Mouse (Mus musculus): Measurements from ENCODE around the gene Zdhhc12.
"Not testable (repeated sequence)": the region's sequence is repeated elsewhere in the genome, so short reads cannot be mapped to it uniquely, and the experiment has no call there.

Zdhhc12 gene

DNA sequence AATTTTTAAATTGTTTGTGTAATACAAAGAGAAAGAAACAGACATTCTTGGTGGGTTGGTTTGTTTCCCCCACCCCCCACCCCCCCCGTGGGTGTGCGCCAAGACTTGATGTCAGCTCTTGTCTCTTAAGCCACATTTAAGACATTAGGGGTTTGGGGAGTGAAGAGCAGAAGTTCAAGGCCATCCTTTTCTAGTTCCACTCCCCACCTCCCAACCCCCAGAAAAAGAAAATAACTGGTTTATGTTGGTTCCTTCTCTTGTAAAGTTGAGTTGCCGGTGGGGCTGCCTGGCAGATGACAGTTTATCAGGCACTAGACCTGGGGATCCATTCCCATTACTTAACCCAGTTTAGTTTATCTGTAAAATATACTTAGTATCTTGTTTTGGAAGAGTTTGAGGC, 29.1 kb downstream of the Zdhhc12 start:
- DNase-seq (ENCODE audit: low read depth, low spot score): peak; percentile 54

GRCm38 (mm10) chr2:30063791-30064190, 29.7 kb downstream of the Zdhhc12 start:
- peak; percentile 76 for DNase-seq (ENCODE audit: low read depth, low spot score)

- DNase-seq (ENCODE audit: low read depth, low spot score): no peak
Observed at GRCm38 (mm10) chr2:30063235-30063634, 30.2 kb downstream of the Zdhhc12 start.

DNA sequence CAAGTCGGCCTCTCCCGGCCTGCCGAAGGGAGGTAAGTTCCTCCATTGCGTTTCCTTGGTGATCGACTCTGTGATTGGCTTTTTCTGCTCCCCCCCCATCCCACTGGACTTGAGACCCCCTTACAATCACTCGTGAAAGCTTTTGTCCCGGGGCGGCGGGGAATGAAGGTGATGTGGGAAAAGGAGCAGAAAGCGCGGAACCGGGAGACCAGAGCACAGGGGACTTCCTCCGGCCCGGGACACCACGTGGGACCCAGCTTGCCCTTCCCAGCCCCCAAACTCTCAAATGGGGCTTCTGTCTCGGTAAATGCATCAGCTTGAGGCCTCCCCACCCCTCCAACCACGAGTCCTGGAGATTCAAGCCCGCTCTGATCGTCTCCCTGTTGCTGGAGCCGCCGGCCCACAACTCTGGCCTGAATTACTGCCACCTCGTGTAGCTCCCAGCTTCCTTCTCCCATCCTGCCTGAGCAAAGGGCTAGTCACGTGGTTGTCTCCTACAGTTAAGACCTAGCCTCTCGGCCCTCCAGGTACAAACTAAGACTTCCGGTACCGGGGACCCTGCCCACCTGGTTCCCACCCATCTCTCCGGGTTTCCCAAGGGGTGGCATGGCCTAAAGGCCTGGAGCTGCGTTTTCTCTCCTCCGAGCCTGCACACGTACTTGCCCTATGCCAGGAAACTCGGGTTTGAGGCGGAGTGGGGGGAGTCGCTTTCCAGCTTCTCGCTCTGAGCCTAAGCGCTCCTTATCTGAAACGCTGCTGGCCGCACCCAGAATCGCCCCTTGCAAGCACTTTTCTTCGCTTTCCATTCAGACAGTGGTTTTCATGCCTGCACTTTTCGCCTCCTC, 31.0 kb downstream of the Zdhhc12 start:
- peak; percentile 87 for DNase-seq (ENCODE audit: low read depth, low spot score)

GRCm38 (mm10) chr2:30061215-30062166, 32.0 kb downstream of the Zdhhc12 start:
- DNase-seq (ENCODE audit: low read depth, low spot score): peak; percentile 92

DNA sequence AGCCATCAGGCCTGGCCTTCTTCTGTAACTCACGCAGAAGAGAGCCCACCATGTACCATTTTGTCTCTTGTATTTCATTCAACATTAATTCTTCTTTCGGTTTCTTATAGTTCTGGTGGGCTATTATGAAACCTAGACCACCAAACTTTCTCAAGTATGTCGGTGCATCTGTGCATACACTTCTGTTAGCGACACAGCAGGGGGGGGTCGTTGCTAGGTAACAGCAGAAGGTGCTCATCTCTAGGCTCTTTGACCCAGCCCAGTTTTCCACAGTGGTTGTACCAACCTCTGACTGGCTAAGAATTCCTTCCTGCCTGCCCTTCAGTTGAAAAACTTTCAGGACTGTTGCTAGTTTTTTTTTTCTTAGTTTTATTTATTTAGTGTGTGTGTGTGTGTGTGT, 35.0 kb downstream of the Zdhhc12 start:
- peak; percentile 25 for DNase-seq (ENCODE audit: low read depth, low spot score)

GRCm38 (mm10) chr2:30057223-30057904, 36.1 kb downstream of the Zdhhc12 start, which contains the start of gene Set:
Gene Set, plus strand, starts transcription at chr2:30057378.
- peak; percentile 80 for DNase-seq (ENCODE audit: low read depth, low spot score)

GRCm38 (mm10) chr2:30056736-30057135, 36.7 kb downstream of the Zdhhc12 start:
- DNase-seq (ENCODE audit: low read depth, low spot score): no peak

DNA sequence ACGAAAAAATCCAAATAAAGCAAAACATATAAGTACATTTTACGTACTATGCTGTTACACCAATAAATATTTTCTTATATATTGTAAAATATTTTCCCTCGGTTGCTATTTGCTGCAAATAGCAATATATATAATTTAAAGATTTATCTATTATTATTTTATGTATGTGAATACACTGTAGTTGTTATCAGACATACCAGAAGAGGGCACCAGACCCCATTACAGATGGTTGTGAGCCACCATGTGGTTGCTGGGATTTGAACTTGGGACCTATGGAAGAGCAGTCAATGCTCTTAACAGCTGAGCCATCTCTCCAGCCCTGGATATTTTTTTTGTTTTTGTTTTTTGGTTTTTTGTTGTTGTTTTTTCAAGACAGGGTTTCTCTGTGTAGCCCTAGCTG, 38.1 kb downstream of the Zdhhc12 start:
- not testable (repeated sequence) for DNase-seq (ENCODE audit: low read depth, low spot score)

- peak; percentile 55 for DNase-seq (ENCODE audit: low read depth, low spot score)
Observed at GRCm38 (mm10) chr2:30051992-30052761, 41.3 kb downstream of the Zdhhc12 start.

- peak; percentile 84 for DNase-seq (ENCODE audit: low read depth, low spot score)
Observed at GRCm38 (mm10) chr2:30049831-30050230, 43.6 kb downstream of the Zdhhc12 start.

- DNase-seq (ENCODE audit: low read depth, low spot score): peak; percentile 98
Observed at GRCm38 (mm10) chr2:30048699-30049388, 44.6 kb downstream of the Zdhhc12 start, which contains the start of gene Wdr34. Gene Wdr34, minus strand, starts transcription at chr2:30048881.

GRCm38 (mm10) chr2:30048101-30048501, 45.3 kb downstream of the Zdhhc12 start:
- DNase-seq (ENCODE audit: low read depth, low spot score): peak; percentile 68

GRCm38 (mm10) chr2:30047127-30047526, 46.3 kb downstream of the Zdhhc12 start:
- no peak for DNase-seq (ENCODE audit: low read depth, low spot score)

- DNase-seq (ENCODE audit: low read depth, low spot score): no peak
Observed at GRCm38 (mm10) chr2:30044550-30044949, 48.9 kb downstream of the Zdhhc12 start.

DNA sequence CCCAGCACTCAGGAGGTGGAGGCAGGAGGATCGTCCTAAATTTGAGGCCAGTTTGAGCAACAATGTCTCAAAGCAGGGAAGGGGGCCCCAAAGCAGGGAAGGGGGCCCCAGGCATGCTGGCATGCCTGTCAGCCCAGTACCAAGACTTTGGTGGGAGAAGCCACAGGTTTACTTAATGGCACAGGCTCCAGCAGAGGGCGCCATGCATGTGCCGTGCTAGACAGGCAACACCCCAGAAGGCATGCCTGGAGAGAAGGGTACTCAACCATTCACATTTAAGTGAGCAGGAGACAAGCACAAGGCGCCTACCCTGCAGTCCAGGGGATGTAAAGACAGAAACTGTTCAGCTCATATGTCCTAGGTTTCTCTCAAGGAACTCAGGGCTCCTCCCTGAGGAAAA, 51.0 kb downstream of the Zdhhc12 start:
- peak; percentile 83 for DNase-seq (ENCODE audit: low read depth, low spot score)

Measured in A20 (cell line).